Mouse (Mus musculus) brain, embryonic 14.5 days (tissue): ENCODE results near the gene Cltrn.

Experiments
- CTCF ChIP-seq: fragments of 200-500 bp; IDR thresholded peaks from 2 replicates; pipeline ENCODE4 v1.5.1; 2012; ENCODE audit warnings: inconsistent platforms, mild to moderate bottlenecking, moderate library complexity, borderline replicate concordance; ENCODE audit not compliant: insufficient read depth, insufficient read length; ENCODE audit errors: extremely low read depth
- POLR2A ChIP-seq: fragments of 200-500 bp; IDR thresholded peaks from 2 replicates; pipeline ENCODE4 v1.6.1; 2012; ENCODE audit warnings: mild to moderate bottlenecking, inconsistent platforms, borderline replicate concordance; ENCODE audit not compliant: poor library complexity, insufficient read depth, insufficient read length, severe bottlenecking; ENCODE audit errors: extremely low read depth

GRCm38 (mm10) chrX:164145463-164146250 lies 57.0 kb downstream of the Cltrn start:
- no peak for TF ChIP-seq POLR2A
- TF ChIP-seq CTCF = no peak
